Mouse (Mus musculus) embryonic fibroblast, embryonic 13.5 days (primary cell): Measurements from ENCODE around the gene Rxra. TPM values are rescaled to one million over a fixed set of nuclear protein-coding genes. Genes with fewer than 3 reads are reported as not detected.

Experiments
- H3K27ac ChIP-seq: 2 replicates; pipeline ENCODE4 v1.5.1; 2012; ENCODE audit warnings: low read length, control low read depth, inconsistent platforms; ENCODE audit not compliant: insufficient read depth
- H3K4me1 ChIP-seq: 2 replicates; pipeline ENCODE4 v1.6.1; 2011; ENCODE audit warnings: low read length; ENCODE audit not compliant: control insufficient read depth, insufficient read depth
- H3K4me3 ChIP-seq: 2 replicates; pipeline ENCODE4 v1.5.1; 2011; ENCODE audit warnings: mild to moderate bottlenecking, control low read depth, low read length; ENCODE audit not compliant: insufficient read depth
- CTCF ChIP-seq: IDR thresholded peaks from 2 replicates; pipeline ENCODE4 v1.5.1; 2011; ENCODE audit warnings: mild to moderate bottlenecking, control low read depth, low read length, moderate library complexity, borderline replicate concordance; ENCODE audit not compliant: insufficient read depth
- POLR2A ChIP-seq: IDR thresholded peaks from 2 replicates; pipeline ENCODE4 v1.6.1; 2011; ENCODE audit warnings: low read depth, mild to moderate bottlenecking, control low read depth, low read length, moderate library complexity
- polyA plus RNA-seq: library from polyadenylated mRNA; stranded (reverse); fragments of >200 nt; gene quantifications from 2 replicates; pipeline ENCODE4 v1.2.4, GENCODE M21; 2011; ENCODE audit warnings: low read depth; ENCODE audit not compliant: missing spikeins, insufficient read length

Rxra gene
- polyA plus RNA-seq, 1 experiment = 35.7 TPM

GRCm38 (mm10) chr2:27761260-27761995 lies 85.2 kb downstream of the Rxra start:
- TF ChIP-seq CTCF = no peak
- TF ChIP-seq POLR2A = no peak
- Histone ChIP-seq H3K27ac (no peak overlapping the region), H3K4me1 (peaks cover 8% of the 10 kb centered on the region), H3K4me3 (no peak overlapping the region)

- TF ChIP-seq CTCF (no peak), POLR2A (no peak)
- peaks cover 8% of the 10 kb centered on the region for H3K4me1 ChIP-seq
- H3K4me3 ChIP-seq = no peak overlapping the region
- H3K27ac ChIP-seq = no peak overlapping the region
Observed at GRCm38 (mm10) chr2:27761996-27762340, 85.7 kb downstream of the Rxra start.

- TF ChIP-seq CTCF (no peak), POLR2A (no peak)
- H3K27ac ChIP-seq = no peak overlapping the region
- no peak overlapping the region for H3K4me3 ChIP-seq
- H3K4me1 ChIP-seq = peaks cover 8% of the 10 kb centered on the region
Observed at GRCm38 (mm10) chr2:27762509-27762908, 86.3 kb downstream of the Rxra start.

GRCm38 (mm10) chr2:27762920-27763780 lies 86.9 kb downstream of the Rxra start:
- Histone ChIP-seq H3K4me1 (peaks cover 4% of the 10 kb centered on the region), H3K4me3 (no peak overlapping the region), H3K27ac (no peak overlapping the region)
- no peak for TF ChIP-seq POLR2A
- TF ChIP-seq CTCF = no peak

- Histone ChIP-seq H3K4me1 (no peaks in the 10 kb centered on the region), H3K27ac (no peak overlapping the region), H3K4me3 (no peak overlapping the region)
- no peak for TF ChIP-seq CTCF
- TF ChIP-seq POLR2A = no peak
Observed at GRCm38 (mm10) chr2:27764256-27764936, 88.2 kb downstream of the Rxra start.

GRCm38 (mm10) chr2:27764937-27765319 lies 88.7 kb downstream of the Rxra start:
- no peak overlapping the region for H3K27ac ChIP-seq
- no peak for TF ChIP-seq POLR2A
- TF ChIP-seq CTCF = peak; percentile 54; the same call in 1 of the 2 replicates
- no peaks in the 10 kb centered on the region for H3K4me1 ChIP-seq
- no peak overlapping the region for H3K4me3 ChIP-seq

- Histone ChIP-seq H3K4me3 (no peak overlapping the region), H3K27ac (no peak overlapping the region), H3K4me1 (peaks cover 3% of the 10 kb centered on the region; the same call in 1 of the 2 replicates)
- TF ChIP-seq POLR2A (no peak), CTCF (no peak)
Observed at GRCm38 (mm10) chr2:27767773-27768172, 91.5 kb downstream of the Rxra start.

GRCm38 (mm10) chr2:27769701-27770100 lies 93.5 kb downstream of the Rxra start:
- Histone ChIP-seq H3K27ac (no peak overlapping the region), H3K4me1 (peaks cover 7% of the 10 kb centered on the region; the same call in 1 of the 2 replicates), H3K4me3 (no peak overlapping the region)
- TF ChIP-seq POLR2A (no peak), CTCF (no peak)

- no peak overlapping the region for H3K4me3 ChIP-seq
- TF ChIP-seq POLR2A (no peak), CTCF (peak; percentile 92; the same call in 1 of the 2 replicates)
- no peak overlapping the region for H3K27ac ChIP-seq
- peaks cover 12% of the 10 kb centered on the region; the same call in 1 of the 2 replicates for H3K4me1 ChIP-seq
Observed at GRCm38 (mm10) chr2:27770205-27770604, 94.0 kb downstream of the Rxra start.
